Mouse (Mus musculus): ENCODE results near the gene Smc5. TPM values are rescaled to one million over a fixed set of nuclear protein-coding genes. Genes with fewer than 3 reads are reported as not detected.

Gene Smc5
- 85.0 TPM for total RNA-seq (2023)

GRCm38 (mm10) chr19:23273355-23274053, at the start of gene Smc5:
Gene Smc5, minus strand, starts transcription at chr19:23273897.

Other genes with a start within 250 kb of the Smc5 start
- gene Klf9, start 132.7 kb downstream of the Smc5 start, total RNA-seq (2023), result 23.6 TPM
- gene Mamdc2, start 174.5 kb upstream of the Smc5 start, total RNA-seq (2023), result not detected